Mouse (Mus musculus) thymus, postnatal 14 days (tissue): ENCODE measurements at regions not wholly inside any gene's neighbourhood (a gene's known extent, or its start where the extent isn't known, plus 50 kb on each side); places are given as distances from the start of the nearest gene placed in this dataset.
A peak's percentile ranks its signal among the peaks of the same experiment; 100 is the strongest.

ENCODE experiments used
- DNase-seq: peaks from one replicate; pipeline ENCODE4 v3.0.0; 2021

GRCm38 (mm10) chr9:46735664-46736067 is 262.9 kb upstream of the Gm4791 start:
- DNase-seq, result peak; percentile 58

GRCm38 (mm10) chr9:46728465-46728864 is 270.1 kb upstream of the Gm4791 start:
- no peak for DNase-seq

GRCm38 (mm10) chr9:46724231-46724630 is 274.3 kb upstream of the Gm4791 start:
- no peak for DNase-seq

GRCm38 (mm10) chr9:46713415-46713814 is 285.1 kb upstream of the Gm4791 start:
- DNase-seq, result no peak

- no peak for DNase-seq
These were observed 294.2 kb upstream of the Gm4791 start for GRCm38 (mm10) chr9:46704151-46704905.

- no peak for DNase-seq
These were observed 294.9 kb upstream of the Gm4791 start for GRCm38 (mm10) chr9:46703674-46704073.

- DNase-seq, result no peak
These were observed 295.5 kb upstream of the Gm4791 start for GRCm38 (mm10) chr9:46702901-46703636.

GRCm38 (mm10) chr9:46702053-46702900 is 296.3 kb upstream of the Gm4791 start:
- no peak for DNase-seq

GRCm38 (mm10) chr9:46696171-46696570 is 302.4 kb upstream of the Gm4791 start:
- DNase-seq, result no peak

GRCm38 (mm10) chr9:46689331-46689730 is 309.2 kb upstream of the Gm4791 start:
- no peak for DNase-seq

GRCm38 (mm10) chr9:46684113-46684850 is 314.3 kb upstream of the Gm4791 start:
- DNase-seq, result no peak

GRCm38 (mm10) chr9:46672050-46672449 is 326.5 kb upstream of the Gm4791 start:
- DNase-seq, result no peak

GRCm38 (mm10) chr9:46654422-46654821 is 334.6 kb upstream of the 4931429L15Rik start:
- no peak for DNase-seq

GRCm38 (mm10) chr9:46647238-46647922 is 327.6 kb upstream of the 4931429L15Rik start:
- DNase-seq, result no peak

- no peak for DNase-seq
These were observed 325.7 kb upstream of the 4931429L15Rik start for GRCm38 (mm10) chr9:46645469-46645884.

- no peak for DNase-seq
These were observed 323.8 kb upstream of the 4931429L15Rik start for GRCm38 (mm10) chr9:46643551-46643950.

GRCm38 (mm10) chr9:46642696-46643095 is 322.9 kb upstream of the 4931429L15Rik start:
- DNase-seq, result no peak

GRCm38 (mm10) chr9:46636261-46637010 is 316.6 kb upstream of the 4931429L15Rik start:
- DNase-seq, result no peak

GRCm38 (mm10) chr9:46633952-46634351 is 314.2 kb upstream of the 4931429L15Rik start:
- DNase-seq, result no peak

- no peak for DNase-seq
These were observed 312.8 kb upstream of the 4931429L15Rik start for GRCm38 (mm10) chr9:46632576-46632975.

- no peak for DNase-seq
These were observed 302.5 kb upstream of the 4931429L15Rik start for GRCm38 (mm10) chr9:46622255-46622654.
